Mouse (Mus musculus) small intestine, adult 2 months (tissue): ENCODE measurements around the gene Fh1.

ENCODE experiments used
- CTCF ChIP-seq: fragments of 200-500 bp; IDR thresholded peaks from 2 replicates; pipeline ENCODE4 v1.5.1; 2012; ENCODE audit warnings: low read depth, mild to moderate bottlenecking, control low read depth, inconsistent platforms, low read length, moderate library complexity, mixed read lengths; ENCODE audit not compliant: insufficient replicate concordance, insufficient read length; ENCODE audit errors: extremely low read depth
- POLR2A ChIP-seq: fragments of 200-500 bp; IDR thresholded peaks from 2 replicates; pipeline ENCODE4 v1.6.1; 2012; ENCODE audit warnings: low read depth, mild to moderate bottlenecking, control low read depth, inconsistent platforms, low read length, moderate library complexity

DNA sequence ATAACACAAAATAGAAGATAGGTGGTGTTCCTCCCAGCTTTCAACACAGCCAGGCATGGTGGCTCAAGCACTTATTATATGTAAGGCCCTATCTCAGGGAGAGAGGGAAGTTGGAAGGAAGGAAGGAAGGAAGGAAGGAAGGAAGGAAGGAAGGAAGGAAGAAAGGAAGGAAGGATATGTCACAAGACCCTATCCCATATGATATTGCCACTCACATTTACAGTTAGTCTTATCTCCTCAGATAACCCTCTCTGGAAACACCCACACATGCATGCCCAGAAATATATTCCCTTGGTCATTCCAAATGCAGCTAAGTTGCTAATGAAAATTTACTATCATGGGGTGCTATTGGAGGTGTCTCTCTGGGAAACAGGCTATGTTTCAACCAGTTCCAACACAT lies 63.6 kb downstream of the Fh1 start:
- TF ChIP-seq POLR2A, result no peak
- TF ChIP-seq CTCF, result no peak
